Mouse (Mus musculus): ENCODE results near the gene Npy2r.

DNA sequence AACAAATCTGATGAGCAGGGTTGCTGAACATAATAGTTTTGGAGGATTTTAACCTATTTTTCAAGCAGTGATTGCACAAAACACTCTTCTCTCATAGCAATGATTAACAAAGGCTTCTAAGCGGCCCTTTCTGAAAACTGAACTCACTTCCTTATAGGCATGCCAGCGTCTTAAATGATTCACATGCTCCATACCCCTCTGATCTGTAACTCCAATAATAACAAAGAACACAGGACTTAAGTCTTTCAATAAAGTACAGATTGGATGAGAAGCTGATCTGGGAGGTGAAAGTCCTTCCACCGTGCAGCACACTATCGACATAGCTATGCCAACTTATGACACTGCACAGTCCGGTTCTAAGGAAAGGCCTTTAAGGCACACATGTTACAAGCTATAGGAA is 2.0 kb upstream of the Npy2r start:
- TF ChIP-seq CTCF (IDR thresholded peaks at IDR 0.05) (no peak), EP300 (IDR thresholded peaks at IDR 0.05; ENCODE audit: insufficient read depth, low read depth, low read length) (no peak), POLR2A (IDR thresholded peaks at IDR 0.05; ENCODE audit: insufficient read depth, low read depth, low read length) (no peak)
